Mouse (Mus musculus) left cerebral cortex, postnatal 36 days (tissue): ENCODE results near the gene Tiam1. TPM values are rescaled to one million over a fixed set of nuclear protein-coding genes. Genes with fewer than 3 reads are reported as not detected.

ENCODE experiments used
- DNase-seq, 2 experiments: peaks; one replicate each; pipeline ENCODE4 v3.0.0; 2021 to 2022; ENCODE audit warnings: low spot score in 2 of 2, mixed read lengths in 1 of 2
- intact Hi-C: fragments of 180-260 bp; cut with DNase I; formaldehyde crosslinking; loops from one replicate; pipeline ENCODE4 v1.15.1; 2025
- total RNA-seq, 2 experiments: library from RNA; stranded (reverse); gene quantifications; 2 replicates each; pipeline ENCODE4 v1.2.3; 2021

Tiam1 gene
- total RNA-seq, 2 experiments from 2014 or later, result 96.9 to 124 TPM

GRCm38 (mm10) chr16:89943267-89943971 lies 200.2 kb downstream of the Tiam1 start:
- no peak for DNase-seq
- intact Hi-C loops, result no loop called here

DNA sequence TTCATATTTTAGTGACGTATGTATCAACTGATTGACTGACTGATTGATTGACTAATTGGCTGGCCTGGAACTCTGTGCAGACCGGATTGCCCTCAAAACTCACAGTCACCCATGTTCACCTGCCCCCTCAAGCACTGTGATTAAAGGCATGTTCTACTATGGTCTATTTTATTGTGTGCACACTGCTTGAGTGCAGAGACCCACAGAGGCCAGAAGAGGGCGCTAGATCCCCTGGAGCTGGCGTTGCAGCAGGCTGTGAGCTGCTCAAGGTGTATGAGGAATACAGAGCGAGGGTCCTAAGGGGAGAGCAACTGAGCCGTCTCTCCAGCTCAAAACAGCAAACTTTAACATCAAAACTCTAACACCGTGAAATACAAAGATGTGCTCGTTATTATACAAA lies 202.9 kb downstream of the Tiam1 start:
- intact Hi-C loops, result no loop called here
- no peak for DNase-seq

DNA sequence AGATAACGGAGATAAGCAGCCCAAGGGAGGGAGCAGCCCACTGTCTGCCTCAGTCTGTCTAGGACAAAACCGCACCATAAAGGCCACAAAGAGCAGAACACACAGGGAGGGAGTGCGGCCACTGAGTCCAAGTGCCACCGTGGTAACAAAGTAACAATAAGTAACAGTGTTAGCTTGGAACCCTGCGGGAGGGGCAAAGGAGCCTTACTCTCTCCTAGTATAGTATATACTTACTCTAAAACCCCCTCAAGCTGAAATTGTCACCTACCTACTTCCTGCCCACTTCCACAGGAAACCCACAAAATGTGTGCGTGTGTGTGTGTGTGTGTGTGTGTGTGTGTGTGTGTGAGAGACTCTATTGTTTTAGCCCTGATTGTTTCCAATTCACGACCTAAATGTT lies 205.3 kb downstream of the Tiam1 start:
- intact Hi-C loops, result no loop called here
- DNase-seq, result no peak

DNA sequence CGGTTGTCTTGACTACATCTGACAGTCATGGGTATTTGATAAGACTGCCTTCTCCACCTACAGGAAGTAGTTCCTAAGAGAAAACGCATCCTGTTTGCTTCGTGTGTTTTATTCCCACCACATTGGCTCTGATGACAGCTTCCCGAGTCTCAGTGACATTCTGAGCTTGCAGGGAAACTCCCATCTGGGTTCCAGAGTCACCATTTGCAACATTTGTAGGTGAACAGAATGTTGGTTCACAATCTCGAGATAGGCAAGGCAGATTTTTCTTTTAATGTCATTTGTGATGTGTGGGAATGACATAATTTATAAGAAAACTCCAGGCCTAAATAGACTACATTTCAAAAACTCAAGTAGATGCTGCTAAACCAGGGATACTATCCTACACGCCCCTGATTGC lies 207.0 kb downstream of the Tiam1 start:
- intact Hi-C loops, result no loop called here
- DNase-seq, result no peak

- intact Hi-C loops, result no loop called here
Measured at GRCm38 (mm10) chr16:89935398-89935797, 208.2 kb downstream of the Tiam1 start.

GRCm38 (mm10) chr16:89934616-89935015 lies 209.0 kb downstream of the Tiam1 start:
- no peak for DNase-seq
- intact Hi-C loops, result no loop called here

More at GRCm38 (mm10) chr16:89935398-89935797, 208.2 kb downstream of the Tiam1 start:
- DNase-seq, result no peak

GRCm38 (mm10) chr16:89933976-89934375 lies 209.6 kb downstream of the Tiam1 start:
- intact Hi-C loops, result no loop called here
- no peak for DNase-seq

GRCm38 (mm10) chr16:89928611-89929010 lies 215.0 kb downstream of the Tiam1 start:
- intact Hi-C loops, result no loop called here
- DNase-seq, result no peak

GRCm38 (mm10) chr16:89924249-89924890 lies 219.2 kb downstream of the Tiam1 start:
- no peak for DNase-seq
- intact Hi-C loops, result loop anchor here (5.0 kb wide), 1 partner anchor 77 kb away; no protein-coding TSS in a partner anchor

DNA sequence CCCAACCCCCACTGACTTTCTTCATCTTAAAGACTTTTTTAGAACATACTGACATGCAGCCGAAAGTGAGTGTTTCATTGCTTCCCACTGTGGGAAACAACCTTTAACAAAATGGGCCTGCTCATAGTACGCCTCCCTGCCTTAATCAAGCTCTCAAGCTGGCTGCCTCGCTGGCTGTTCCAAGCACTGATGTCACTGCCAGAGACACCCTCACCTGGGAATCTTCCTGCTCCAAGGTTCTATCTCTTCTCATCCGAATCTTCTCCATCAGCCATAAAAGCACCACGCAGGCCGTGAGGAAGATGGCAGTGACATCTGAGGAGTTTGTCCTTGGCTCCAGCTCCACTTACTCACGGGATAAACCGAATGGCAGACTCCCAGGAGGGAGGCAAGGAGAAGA lies 220.3 kb downstream of the Tiam1 start:
- no peak for DNase-seq
- intact Hi-C loops, result loop anchor here (5.0 kb wide), 1 partner anchor 76 kb away; no protein-coding TSS in a partner anchor

GRCm38 (mm10) chr16:89922458-89922857 lies 221.1 kb downstream of the Tiam1 start:
- intact Hi-C loops, result loop anchor here (5.0 kb wide), 1 partner anchor 75 kb away; no protein-coding TSS in a partner anchor
- peak in 1 of 2 experiments; percentile 50 for DNase-seq

DNA sequence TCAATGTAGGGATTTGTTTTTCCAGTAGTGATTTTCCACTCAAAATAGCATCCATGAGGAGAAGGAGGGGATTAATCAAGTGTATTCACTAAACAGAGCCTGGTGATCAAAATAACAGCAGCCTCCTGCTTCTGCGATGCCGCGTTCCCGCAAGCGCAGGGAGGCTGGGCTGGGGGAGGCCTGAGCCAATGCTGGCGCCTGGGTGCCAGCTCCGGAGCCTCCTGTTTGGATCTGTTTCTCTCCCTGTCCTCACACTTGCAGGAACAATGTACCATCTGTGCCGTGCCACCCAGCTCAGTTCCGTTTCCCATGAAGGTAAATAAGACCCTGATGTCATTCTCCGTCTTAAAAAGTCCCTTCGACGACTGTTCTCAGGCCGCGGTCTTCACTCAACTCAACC lies 222.2 kb downstream of the Tiam1 start:
- DNase-seq, result peak; percentile 49 to 68
- intact Hi-C loops, result loop anchor here (5.0 kb wide), 1 partner anchor 74 kb away; no protein-coding TSS in a partner anchor

DNA sequence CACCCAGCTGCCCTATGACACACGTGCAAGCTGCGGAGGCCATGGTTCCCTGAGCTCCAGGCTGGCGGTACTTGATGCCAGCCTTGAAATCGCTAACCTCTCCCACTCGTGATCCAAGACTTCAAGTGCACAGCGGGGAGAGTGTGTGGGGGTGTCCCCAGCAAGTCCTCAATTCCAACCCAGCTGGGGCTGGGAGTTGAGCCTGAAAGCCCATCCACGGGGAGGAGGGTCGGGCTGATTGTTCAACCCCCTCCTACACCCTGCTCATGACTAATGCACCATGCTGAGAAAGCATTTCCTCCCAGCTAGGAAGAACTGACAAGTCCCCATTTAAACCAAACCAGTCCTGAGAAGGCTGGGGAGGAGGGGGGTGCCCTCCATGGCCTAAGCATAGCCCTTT lies 223.2 kb downstream of the Tiam1 start:
- intact Hi-C loops, result loop anchor here (5.0 kb wide), 1 partner anchor 73 kb away; no protein-coding TSS in a partner anchor
- DNase-seq, result no peak

DNA sequence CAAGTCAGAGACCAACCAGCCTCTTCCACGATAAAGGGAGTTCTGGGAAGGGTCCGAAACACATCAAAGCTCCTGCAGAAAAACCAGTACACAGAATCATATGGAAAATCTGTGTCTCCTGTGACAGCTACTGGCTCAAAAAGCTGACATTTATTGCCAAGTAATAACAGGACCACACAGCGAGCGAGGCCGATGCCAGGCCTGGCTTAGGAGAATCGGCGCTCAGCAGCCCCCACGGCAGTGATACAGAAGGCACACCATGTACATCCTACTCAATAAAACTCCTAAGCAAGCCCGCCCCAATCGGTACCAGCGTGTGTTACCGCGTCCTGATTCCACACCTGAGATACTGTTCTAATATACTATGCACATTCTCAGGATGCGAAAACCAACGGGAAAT lies 226.2 kb downstream of the Tiam1 start:
- DNase-seq, result no peak
- intact Hi-C loops, result no loop called here

- no peak for DNase-seq
- intact Hi-C loops, result no loop called here
Measured at GRCm38 (mm10) chr16:89914946-89915345, 228.6 kb downstream of the Tiam1 start.

DNA sequence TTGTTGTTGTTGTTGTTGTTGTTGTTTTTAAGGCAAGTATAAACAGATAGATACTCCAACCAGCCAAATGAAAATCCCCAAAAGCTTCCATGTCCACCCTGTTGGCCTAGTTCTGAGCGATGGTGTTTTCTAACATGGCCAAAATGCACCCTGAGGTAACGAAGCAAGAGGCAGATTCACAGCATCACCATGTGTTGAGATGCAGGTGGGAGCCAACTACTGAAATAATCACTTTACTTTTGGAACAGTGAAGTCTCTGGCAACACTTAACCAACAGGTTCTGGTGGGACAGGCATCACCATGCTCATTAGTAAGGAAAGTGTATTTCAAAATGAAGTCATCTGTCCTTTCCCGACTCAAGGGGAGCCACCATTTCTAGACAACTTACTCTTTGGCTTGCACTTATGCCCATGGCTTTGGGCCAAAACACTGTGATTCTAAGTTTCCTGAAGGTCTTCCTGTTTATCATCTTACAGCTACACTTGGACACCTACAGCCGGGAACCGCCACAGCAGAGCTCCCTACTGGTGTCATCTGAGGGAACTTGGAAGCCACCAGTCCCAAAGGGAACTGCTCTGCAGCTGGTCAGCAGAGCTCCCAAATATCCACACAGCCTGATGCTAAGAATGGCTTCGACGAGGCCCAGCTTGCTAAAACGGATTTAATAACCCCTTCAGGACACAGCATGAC lies 230.7 kb downstream of the Tiam1 start:
- intact Hi-C loops, result no loop called here
- DNase-seq, result peak in 1 of 2 experiments; percentile 17

GRCm38 (mm10) chr16:89909393-89910068 lies 234.0 kb downstream of the Tiam1 start:
- intact Hi-C loops, result loop anchor here (2.0 kb wide), 1 partner anchor 15 kb away; no protein-coding TSS in a partner anchor
- DNase-seq, result peak in 1 of 2 experiments; percentile 47

- DNase-seq, result no peak
- intact Hi-C loops, result loop anchor here (2.0 kb wide), 1 partner anchor 13 kb away; no protein-coding TSS in a partner anchor
Measured at GRCm38 (mm10) chr16:89907651-89908050, 235.9 kb downstream of the Tiam1 start.

DNA sequence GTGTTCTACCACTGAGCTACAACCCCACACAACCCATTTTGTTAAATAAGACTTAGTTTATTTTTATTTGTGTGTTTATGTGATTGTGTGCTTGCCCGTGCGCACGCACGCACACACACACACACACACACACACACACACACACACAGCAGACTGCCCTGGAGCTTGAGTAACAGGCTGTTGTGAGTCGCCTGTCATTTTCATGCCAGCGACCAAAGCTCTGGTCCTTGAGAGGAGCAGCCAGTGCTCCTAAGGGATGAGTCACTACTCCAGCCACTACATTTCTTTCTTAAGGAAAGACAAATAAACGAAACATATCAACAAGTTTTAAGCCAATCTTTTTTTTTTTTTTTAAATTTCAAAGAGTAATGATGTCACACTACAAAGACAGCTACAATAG lies 236.7 kb downstream of the Tiam1 start:
- DNase-seq, result no peak
- intact Hi-C loops, result no loop called here
